Mouse (Mus musculus) small intestine, adult 2 months (tissue): ENCODE results near the gene Procr.

Experiments used
- CTCF ChIP-seq: fragments of 200-500 bp; IDR thresholded peaks from 2 replicates; pipeline ENCODE4 v1.5.1; 2012; ENCODE audit warnings: low read depth, mild to moderate bottlenecking, control low read depth, inconsistent platforms, low read length, moderate library complexity, mixed read lengths; ENCODE audit not compliant: insufficient replicate concordance, insufficient read length; ENCODE audit errors: extremely low read depth
- POLR2A ChIP-seq: fragments of 200-500 bp; IDR thresholded peaks from 2 replicates; pipeline ENCODE4 v1.6.1; 2012; ENCODE audit warnings: low read depth, mild to moderate bottlenecking, control low read depth, inconsistent platforms, low read length, moderate library complexity

- no peak for TF ChIP-seq CTCF
- TF ChIP-seq POLR2A: no peak
Measured at GRCm38 (mm10) chr2:155727764-155728395, 23.0 kb upstream of the Procr start.
